Mouse (Mus musculus) layer of hippocampus, postnatal 25 days (tissue): Measurements from ENCODE around the gene Sec31a. TPM values are rescaled to one million over a fixed set of nuclear protein-coding genes. Genes with fewer than 3 reads are reported as not detected.

Source experiments
- DNase-seq, 2 experiments: peaks; one replicate each; pipeline ENCODE4 v3.0.0; 2022; ENCODE audit warnings: mixed read lengths in 2 of 2, low spot score in 1 of 2; ENCODE audit errors: extremely low spot score in 1 of 2
- total RNA-seq, 2 experiments: library from RNA; stranded (reverse); gene quantifications; 2 replicates each; pipeline ENCODE4 v1.2.3; 2021

Gene Sec31a
- total RNA-seq, 2 experiments from 2014 or later: 104 to 116 TPM

DNA sequence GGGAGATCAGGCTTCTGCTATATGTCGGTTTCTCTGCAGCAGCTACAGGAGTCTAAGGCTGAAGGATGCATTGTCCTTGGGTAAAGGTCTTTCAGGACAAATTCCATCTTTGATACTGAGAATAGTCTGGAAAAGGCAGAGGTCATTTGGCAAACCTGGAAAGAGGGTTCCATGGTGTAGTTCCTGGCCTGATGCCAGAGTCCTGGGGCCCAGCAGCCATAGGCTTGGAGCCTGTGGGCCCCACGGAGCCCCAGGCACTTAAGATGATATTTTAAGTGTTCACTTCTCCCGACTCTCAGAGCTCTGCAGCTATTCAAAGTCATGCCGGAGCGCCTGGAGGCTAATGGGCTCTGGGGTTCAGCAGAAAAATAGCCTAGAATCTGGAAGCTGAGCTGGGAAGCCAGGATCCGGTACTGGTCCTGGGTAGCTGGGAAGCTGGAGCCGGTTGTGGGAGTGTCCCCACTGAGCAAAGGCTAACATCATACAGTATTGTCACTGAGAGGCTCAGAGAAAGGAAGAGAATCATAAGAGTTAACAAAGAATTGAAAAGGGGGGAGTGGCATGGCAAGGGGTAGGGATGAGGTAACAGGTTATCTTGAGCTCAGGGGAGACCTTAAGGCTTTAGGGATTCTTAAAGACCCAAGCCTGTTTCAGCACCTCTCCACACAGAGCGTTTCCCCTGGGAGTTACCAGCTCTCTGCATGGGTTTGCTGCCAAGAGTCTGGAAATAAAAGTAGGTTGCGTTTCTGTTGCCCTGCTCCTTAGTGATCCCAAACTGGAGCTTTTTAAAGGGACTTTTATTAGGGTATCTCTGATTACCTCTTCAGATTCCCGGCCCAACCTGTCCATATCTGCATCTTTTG, 62.8 kb downstream of the Sec31a start:
- no peak for DNase-seq

DNA sequence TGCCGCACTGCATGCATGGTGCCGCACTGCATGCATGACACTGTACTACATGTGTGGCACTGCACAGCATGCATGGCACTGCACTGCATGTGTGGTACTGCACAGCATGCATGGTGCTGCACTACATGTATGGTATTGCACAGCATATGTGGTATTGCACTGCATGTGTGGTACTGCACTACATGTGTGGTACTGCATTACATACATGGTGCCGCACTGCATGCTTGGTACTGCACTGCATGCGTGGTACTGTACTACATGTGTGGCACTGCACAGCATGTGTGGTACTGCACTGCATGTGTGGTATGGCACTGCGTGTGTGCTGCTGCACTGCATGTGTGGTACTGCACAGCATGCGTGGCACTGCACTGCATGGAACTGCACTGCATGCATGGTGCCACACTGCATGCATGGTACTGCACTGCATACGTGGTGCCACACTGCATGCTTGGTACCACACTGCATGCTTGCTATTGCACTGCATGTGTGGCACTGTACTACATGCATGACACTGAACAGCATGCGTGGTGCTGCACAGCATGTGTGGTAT, 65.1 kb downstream of the Sec31a start:
- DNase-seq: no peak

DNA sequence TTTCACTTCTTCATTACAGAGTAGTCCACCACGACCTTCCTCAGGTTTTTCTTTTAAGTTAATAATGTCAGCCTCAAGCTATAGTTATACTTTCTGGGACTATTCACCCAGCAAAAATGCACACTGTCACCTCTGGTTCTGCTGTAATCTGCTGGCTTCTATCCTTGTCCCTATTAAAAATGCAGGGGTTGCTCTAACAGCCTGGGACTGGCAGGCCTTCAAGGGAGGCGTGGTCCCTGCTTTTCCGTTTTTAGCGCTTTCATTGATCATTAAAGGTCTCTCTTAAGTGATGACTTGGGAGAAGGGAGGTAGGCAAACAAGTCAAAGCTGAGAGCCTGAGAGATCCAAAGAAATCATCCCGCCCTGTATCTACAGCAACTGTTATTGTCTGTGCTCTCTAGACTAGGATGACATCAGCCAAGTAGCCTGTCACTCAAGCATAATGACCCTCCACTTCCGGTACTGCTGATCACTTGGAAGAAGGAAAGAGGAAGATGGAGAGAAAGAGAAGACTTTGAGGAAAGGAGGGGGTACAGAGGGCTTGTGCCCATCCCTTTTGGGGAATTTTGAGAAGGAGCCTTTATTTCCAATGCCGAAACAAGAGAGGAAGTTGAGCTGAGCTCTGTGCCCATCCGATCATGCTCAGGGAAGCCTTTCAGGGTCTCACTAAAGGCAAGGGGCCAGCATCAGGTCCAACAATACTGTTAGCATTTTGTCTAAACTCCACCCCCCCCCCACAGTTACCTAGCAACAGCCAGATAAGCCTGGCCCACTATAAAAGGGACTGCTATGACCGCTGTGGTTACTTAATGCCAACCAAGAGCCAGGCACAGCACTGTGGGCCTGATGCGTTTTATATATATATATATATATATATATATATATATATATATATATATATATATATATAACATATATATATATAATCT, 66.5 kb downstream of the Sec31a start:
- DNase-seq: no peak

DNA sequence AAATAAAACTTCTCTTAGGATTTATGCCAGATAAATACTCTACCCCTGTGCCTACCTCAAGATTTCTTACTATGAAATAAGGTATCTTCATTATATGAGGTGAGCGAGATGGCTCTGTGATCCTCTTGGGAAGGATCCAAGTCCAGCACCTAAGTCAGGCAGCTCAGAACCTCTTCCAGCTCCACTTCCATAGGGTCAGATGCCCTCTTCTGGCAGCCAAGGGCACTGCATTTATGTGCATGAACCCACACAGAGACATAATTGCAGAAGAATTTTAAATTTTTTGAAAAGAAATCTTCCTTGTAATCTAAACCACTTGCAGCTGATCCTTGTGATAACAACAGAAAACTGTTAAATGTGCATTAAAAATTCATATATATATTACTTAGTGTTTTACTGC, 70.9 kb downstream of the Sec31a start:
- no peak for DNase-seq

DNA sequence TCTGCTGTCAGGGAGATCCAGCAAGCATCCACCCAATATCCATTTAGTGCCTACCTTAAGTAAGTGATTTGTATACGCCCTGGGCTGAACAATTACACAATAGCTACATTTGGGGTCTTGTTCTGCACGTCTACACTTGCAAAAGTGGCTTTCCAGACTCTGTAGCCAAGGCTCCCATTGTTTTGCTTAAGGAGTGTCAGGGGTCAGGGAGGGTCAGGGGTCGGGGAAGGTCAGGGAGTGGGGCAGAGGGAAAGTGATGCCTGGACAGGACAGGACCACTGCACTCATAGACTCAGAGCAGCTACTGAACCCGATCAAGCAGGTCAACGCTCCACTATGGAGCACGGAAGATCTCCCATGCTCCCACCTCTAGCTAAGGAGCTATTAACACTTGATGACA, 72.9 kb downstream of the Sec31a start:
- DNase-seq: no peak

DNA sequence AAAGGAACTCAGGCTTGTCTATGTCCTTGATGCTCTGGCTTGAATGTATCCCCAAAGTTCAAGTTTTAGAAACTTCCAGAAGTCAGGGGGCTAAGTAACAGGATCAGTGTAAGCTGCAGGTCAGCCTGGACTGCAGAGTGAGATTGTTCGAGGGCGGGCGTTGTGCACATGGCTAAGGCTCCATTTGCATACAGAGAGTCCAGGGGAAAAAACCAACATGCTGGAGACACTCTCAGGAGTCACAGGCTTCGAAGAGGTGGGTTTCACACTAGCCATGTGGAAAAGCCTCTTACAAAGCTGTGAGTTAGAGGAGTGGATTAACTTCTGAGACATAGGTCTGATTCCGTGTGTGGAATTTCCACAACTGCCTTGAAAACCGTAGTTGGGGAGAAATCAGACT, 73.6 kb downstream of the Sec31a start:
- no peak for DNase-seq

DNA sequence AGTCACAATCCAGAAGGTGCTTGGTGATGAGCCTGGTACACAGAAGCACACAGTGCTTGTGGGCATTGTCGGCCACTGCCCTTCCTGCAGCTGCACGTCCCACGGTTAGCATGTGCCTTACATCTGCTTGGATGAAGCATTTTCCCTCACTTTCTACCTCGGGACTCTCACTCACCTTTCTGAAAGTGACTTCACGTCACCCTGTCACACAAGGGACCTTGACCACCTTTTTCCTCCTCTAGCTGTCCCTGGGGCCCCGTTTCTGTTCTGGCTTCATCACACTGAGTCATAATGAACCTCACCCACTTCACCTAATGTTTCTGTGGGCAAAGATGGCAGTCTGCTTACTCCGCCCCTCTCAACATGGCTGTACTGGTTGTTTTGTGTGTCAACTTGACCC, 75.0 kb downstream of the Sec31a start:
- DNase-seq: no peak

DNA sequence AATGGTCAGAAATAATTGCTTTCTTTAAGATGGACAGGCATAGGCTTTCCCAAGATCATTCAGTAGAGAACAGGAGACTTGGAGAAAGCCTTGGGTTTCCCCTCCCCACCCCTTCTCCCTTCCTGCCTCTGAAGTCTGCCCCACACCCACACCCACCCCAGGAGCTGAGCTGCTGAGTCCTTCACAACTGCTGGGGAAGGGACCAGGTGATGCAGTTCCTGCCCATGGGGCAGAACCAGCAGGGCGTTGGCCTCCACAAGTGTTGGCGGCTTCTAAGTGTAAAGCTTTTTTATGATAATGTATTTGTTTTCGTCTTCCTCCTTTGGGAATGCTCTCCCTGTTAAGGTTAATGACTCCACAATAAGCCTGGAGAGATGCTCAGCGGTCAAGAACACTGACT, 78.2 kb downstream of the Sec31a start:
- DNase-seq: no peak

DNA sequence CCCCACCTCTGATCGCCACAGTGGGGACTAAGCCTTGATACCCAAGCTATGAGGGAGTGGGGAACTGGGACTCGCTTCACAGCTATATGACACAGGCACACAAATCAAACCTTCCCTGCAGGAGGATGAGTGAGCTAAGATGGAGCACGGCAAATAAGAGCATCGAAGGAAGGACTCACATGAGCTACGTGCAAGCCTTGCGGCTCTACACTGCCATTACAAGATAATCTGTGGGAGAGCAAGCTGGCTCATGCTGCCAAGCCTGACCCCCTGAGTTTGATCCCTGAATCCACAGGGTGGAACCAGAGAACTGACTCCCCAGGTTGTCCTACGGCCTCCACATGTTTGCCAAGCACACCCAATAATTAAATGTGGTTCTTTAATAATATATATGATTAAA, 79.2 kb downstream of the Sec31a start:
- no peak for DNase-seq

DNA sequence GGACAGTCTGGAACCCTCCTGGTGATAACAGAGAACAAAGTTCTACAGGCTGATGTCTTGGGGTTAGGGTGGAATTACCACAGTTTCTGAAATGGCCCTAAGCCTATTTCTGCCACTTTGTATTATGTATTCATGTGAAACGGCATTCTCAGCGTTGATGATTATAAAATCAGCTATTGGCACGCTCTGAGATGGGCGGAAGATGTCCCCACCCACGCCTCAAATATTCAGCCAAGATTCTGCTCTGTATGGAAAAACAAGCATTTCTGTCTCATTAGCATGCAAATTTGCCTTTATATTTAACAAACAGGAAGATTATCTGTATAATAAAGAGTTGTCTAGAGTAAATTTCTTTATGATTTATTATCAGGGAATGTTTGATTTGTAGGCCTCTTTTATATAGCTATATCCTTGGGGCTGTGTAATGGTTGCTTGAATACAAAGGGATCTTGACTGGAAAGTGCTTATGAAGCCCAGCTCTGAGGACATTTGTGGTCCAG, 80.4 kb downstream of the Sec31a start:
- no peak for DNase-seq

DNA sequence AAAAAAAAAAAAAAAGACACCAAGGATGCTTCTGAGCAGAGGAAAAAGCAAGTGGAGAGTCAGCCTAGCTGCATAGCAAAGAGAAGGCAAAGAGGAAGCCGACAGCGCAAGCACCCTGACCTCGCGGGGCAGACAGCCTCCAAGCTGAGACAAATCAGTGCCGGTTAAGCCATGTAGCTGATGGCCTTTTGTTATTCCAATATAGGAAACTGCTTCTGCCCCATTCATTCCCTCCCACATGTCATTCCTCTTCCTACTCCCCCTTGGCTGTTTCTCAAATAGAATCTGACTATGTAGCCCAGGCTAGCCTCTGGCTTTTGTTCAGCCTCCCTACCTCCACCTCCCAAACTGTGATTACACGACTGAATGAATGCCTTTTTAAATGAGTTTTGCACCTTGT, 81.3 kb downstream of the Sec31a start:
- no peak for DNase-seq

DNA sequence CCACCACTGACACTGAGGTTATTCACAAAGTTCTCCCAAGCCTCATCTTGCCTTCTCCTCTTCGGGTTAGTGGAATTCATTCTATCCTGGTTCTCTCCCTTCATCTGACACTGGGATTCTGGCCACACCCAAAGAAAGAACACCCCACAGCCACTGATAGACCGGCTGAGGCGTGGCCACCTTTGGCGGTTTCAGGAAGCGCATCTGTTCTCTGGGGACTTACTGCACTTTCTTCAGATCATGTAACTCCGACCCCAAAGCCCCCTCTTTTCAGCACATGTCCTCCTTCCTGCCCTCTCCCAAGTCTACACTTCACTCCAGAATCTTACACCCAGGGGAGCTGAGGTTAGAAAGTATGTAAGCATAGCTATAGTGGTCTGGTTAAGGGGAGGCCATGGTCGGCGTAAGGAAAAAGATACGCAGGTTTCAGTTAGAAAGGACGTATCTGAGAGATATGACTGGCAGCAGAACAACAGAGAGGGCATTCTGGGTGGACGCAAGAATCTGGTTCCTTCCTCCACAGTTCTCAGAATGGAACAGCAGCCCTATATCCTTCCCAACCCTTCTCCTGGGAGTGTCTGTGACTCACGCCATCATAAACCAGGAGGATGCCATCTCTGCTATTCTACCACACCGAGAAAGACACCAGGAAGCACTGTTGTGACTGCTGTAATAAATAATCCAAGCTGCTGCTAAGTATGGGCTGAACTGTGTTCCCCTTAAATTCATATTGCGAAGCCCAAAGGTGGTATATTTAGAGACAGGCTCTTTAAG, 82.2 kb downstream of the Sec31a start:
- no peak for DNase-seq

DNA sequence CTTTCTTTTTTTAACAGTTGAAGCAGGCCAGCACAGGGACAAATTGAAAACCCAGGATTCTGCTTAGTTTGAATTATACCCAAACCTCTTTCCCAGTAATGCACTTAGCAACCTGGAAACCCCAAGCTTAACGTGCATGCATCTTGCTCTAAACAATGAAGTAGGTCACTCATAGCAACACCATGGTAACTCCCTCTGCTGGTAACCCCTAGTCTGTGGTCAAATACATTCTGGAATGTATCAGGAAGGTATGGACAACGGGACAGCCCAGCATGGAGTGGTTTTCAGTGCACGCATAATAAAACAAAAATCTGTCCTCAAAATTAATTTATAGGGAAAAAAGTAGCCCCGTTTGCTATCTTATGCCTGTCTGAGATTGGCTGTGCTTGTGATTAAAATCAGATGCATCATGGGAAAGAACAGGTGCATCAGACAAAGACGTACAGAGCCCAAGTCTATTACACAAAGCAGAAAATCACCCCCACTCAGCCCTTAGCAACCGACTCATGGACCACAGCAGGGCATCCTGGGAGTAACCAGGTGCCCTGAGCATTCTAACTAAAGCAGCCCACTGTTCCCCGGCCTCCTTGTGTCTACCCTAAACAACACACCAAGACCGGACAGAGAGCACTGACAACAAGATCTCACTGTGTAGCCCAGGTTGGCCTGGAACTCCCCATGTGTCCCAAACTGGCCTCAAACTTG, 83.6 kb downstream of the Sec31a start:
- no peak for DNase-seq

DNA sequence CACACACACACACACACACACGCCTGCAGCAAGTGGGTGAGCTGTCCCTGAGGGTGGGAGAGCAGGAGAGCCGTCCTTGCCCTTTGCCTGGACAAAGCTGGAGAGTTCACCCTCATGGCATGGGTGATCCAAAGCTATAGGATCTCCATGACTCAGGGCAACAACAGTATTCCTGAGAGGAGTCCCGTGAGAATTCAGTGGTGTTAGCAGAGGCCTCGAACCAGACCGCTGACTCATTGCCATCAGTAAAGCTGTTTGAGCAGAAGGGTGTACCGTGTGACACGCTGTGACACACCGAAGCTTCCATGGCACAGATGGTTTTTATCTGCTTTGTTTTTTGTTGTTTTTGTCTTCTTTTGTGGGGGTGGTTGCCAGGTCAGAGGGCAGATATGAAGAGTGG, 84.4 kb downstream of the Sec31a start:
- no peak for DNase-seq

DNA sequence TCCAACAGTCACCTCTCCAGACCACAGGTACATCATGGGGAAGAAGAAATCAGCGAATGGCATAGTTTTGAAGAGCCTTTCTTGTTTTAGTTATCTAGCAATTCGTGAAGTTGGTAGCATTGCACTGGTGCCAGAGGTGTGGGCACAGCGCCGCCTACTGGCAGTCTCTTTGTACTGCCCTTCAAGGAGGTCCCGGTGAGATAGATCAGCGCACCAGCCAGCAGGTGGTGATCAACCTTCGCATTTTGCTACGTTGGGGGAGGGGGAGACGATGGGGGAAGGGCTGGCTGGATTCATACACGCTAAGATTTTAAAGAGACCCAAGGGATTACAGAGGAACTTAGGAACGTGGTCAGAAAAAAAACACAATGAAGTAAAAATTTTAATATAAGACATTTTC, 94.0 kb downstream of the Sec31a start:
- peak; percentile 85 to 93 for DNase-seq

DNA sequence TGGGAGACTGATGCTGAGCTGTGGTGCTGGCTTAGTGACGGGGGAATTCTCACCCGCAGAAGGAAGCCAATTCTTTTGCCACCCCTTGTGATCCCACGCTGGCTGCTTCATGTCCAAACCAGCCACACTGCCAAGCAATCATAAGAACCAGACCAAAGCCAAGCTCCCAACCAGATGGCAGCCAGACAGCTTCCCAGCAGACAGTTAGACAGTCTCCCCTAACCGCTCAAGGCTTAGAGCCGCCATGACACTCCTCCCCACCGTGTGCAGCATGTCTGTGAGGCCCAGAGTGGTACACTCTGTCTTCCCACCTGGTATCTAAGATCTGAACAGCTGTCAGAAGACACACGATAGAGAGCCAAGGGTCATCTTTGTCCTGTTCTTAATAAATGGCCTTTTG, 98.2 kb downstream of the Sec31a start:
- no peak for DNase-seq

DNA sequence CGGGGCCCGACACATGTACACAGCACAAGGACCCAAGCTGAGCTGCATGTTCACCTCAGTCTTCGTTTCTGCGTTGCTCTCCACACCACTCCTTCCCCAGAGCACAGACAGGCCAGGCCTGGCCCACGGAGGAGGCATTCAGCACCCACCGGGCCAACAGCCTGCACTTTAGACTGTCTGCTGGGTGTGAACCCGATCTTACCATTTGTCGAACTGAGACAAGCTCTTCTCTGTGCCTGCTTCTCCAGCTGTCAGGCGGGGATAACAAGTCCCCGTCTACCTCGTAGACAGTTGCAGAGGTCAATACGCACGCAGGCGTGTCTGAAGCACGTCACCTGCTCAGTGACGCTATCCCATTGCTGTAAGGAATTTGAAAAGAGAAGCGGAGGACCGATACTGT, 99.0 kb downstream of the Sec31a start:
- DNase-seq: no peak

DNA sequence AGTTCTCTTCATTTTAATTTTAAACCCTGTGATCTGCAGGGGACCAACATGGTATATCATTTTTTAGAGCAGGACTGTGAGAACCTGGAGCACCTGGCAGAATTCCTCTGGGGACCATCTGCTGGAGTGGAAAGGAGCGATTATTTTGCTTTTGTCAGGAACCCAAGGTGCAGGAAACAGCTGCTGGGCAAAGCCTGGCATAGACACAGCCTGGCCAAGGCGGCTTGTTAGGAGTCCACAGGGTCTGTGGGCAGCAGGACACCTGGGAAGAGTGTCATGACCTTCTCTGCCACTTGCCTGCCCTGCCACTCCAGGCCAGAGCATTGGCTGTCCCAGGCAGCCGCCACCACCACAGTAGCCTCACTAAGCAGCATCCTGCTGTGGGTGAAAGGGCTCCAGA, 100.4 kb downstream of the Sec31a start:
- no peak for DNase-seq

DNA sequence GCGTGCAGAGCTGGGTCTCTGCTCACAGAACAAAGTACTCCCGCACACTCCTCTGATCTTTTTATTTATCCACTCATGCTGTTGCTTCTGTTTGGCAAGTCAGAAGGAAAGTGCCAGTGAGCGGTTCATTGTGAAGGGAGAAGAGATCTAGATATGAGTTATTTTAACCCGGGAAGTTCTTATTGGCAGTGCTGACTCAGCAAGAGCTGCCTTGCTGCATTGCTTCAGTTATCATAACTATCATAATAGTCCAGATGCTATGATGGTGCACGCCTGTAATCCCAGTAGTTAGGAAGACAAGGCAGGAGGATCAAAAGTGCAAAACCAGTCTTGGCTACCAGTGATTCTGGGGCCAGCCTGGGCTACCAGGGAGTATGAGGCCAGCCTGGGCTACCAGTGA, 103.6 kb downstream of the Sec31a start:
- no peak for DNase-seq
